ENCODE assay signal across 25 mouse cellular contexts in the genomic region with DNA sequence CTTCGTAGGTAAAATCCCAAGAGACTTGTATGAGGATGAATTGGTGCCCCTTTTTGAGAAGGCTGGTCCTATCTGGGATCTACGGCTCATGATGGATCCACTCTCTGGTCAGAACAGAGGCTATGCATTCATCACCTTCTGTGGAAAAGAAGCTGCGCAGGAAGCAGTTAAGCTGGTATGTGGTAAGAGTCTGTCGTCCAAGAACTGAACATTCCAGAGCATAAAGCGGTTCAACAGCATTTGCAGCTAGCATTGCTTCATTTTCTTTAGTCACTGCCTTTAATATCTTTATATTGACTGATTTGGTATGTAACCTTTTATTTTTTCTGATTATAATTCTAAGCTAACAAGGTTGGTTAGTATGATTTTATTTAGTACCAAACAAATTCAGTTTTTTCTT. TPM values are rescaled to one million over a fixed set of nuclear protein-coding genes. Genes with fewer than 3 reads are reported as not detected.
A peak's percentile ranks its signal among the peaks of the same experiment; 100 is the strongest.
DNase-seq lines count a peak whose midpoint lies in the region; ATAC-seq and TF ChIP-seq lines count a peak whose summit lies in the region.
"Had no signal": no experiment of that assay in that cellular context is flagged by ENCODE, and none has a peak within 500 bp of the region (broad histone marks: within the 10 kb centered on the region; RNA-seq: fewer than 3 reads in every experiment).

No protein-coding gene starts in this region.

- H3K27me3 ChIP-seq in heart, embryonic 13.5 days (replicated peaks), result no peaks in the 10 kb centered on the region
- H3K27me3 ChIP-seq in heart, embryonic 16.5 days (ENCODE audit: control insufficient read depth, insufficient read depth, low read length), result no peaks in the 10 kb centered on the region
- H3K27me3 ChIP-seq: CH12.LX; embryonic facial prominence, embryonic 13.5 days; embryonic facial prominence, embryonic 15.5 days; forebrain, embryonic 13.5 days; forebrain, embryonic 15.5 days; Patski had no signal

- TF ChIP-seq POLR2A in embryonic fibroblast, embryonic 13.5 days (IDR thresholded peaks at IDR 0.05; ENCODE audit: low read depth, low read length), result no peak

- no peak for TF ChIP-seq CTCF in embryonic fibroblast, embryonic 13.5 days (IDR thresholded peaks at IDR 0.05; ENCODE audit: borderline replicate concordance, insufficient read depth, low read length)

- peaks cover 79% of the 10 kb centered on the region for H3K36me3 ChIP-seq in heart, embryonic 13.5 days
- peaks cover 25% of the 10 kb centered on the region for H3K36me3 ChIP-seq in heart, embryonic 16.5 days (ENCODE audit: control insufficient read depth, insufficient read depth)

- 64% methylated on average over 5 of the region's 5 CpGs for WGBS in heart, embryonic 13.5 days
- 62% methylated on average over 5 of the region's 5 CpGs for WGBS in heart, embryonic 16.5 days

- H3K4me2 ChIP-seq in heart, embryonic 13.5 days, result no peak overlapping the region
- H3K4me2 ChIP-seq in heart, embryonic 16.5 days (ENCODE audit: low read depth, low read length), result no peak overlapping the region
- H3K4me2 ChIP-seq: embryonic facial prominence, embryonic 13.5 days; embryonic facial prominence, embryonic 15.5 days; forebrain, embryonic 13.5 days; forebrain, embryonic 15.5 days had no signal

- H3K9me3 ChIP-seq in heart, embryonic 13.5 days, result no peaks in the 10 kb centered on the region
- H3K9me3 ChIP-seq in heart, embryonic 16.5 days (replicated peaks; ENCODE audit: control insufficient read depth, low read length), result no peaks in the 10 kb centered on the region
- H3K9me3 ChIP-seq: embryonic facial prominence, embryonic 13.5 days; embryonic facial prominence, embryonic 15.5 days; forebrain, embryonic 13.5 days; forebrain, embryonic 15.5 days; G1E had no signal

- H3K9ac ChIP-seq in heart, embryonic 13.5 days, result no peak overlapping the region
- H3K9ac ChIP-seq in heart, embryonic 16.5 days (ENCODE audit: low read length), result no peak overlapping the region
- H3K9ac ChIP-seq: embryonic facial prominence, embryonic 13.5 days; embryonic facial prominence, embryonic 15.5 days; forebrain, embryonic 15.5 days; forebrain, postnatal 0 days had no signal

- no peak overlapping the region for H3K4me3 ChIP-seq in heart, embryonic 13.5 days
- no peak overlapping the region for H3K4me3 ChIP-seq in heart, embryonic 16.5 days (ENCODE audit: low read length)
- no peak overlapping the region for H3K4me3 ChIP-seq in embryonic fibroblast, embryonic 13.5 days (ENCODE audit: insufficient read depth, low read length)
- H3K4me3 ChIP-seq: embryonic facial prominence, embryonic 13.5 days; embryonic facial prominence, embryonic 15.5 days; forebrain, embryonic 13.5 days; forebrain, embryonic 15.5 days had no signal

- H3K4me1 ChIP-seq in heart, embryonic 13.5 days, result peaks cover 14% of the 10 kb centered on the region
- H3K4me1 ChIP-seq in heart, embryonic 16.5 days (ENCODE audit: control insufficient read depth, insufficient read depth, low read length), result no peaks in the 10 kb centered on the region; the same call in 1 of the 2 replicates
- peaks cover 2% of the 10 kb centered on the region; the same call in 1 of the 2 replicates for H3K4me1 ChIP-seq in embryonic fibroblast, embryonic 13.5 days (ENCODE audit: control insufficient read depth, insufficient read depth, low read length)
- H3K4me1 ChIP-seq: embryonic facial prominence, embryonic 13.5 days; embryonic facial prominence, embryonic 15.5 days; forebrain, embryonic 13.5 days; forebrain, embryonic 15.5 days had no signal

- no peak for DNase-seq in heart, postnatal 14 days
- no peak for DNase-seq in heart, postnatal 10 days
- DNase-seq: adrenal gland, adult 8-10 months; adrenal gland, postnatal 14 days; adrenal gland, postnatal 36 days; B cell, adult 2 months; cerebellum, adult 11-12 months; cerebellum, adult 2 months; cerebellum, adult 9-10 months; cerebellum, postnatal 14 days; cerebellum, postnatal 36 days; embryo, embryonic 11 days; forebrain, postnatal 0 days had no signal

- no peak for ATAC-seq in heart, embryonic 13.5 days (ENCODE audit: extremely low read depth, insufficient number of reproducible peaks, low FRiP score, low TSS enrichment)
- no peak; the same call in 1 of the 2 replicates for ATAC-seq in heart, embryonic 16.5 days (replicated peaks; ENCODE audit: extremely low read depth, insufficient read depth, low FRiP score)
- ATAC-seq: activated CD4-positive, CD25-positive, alpha-beta regulatory T cell, adult 4 months; CD4-positive, CD25-positive, alpha-beta regulatory T cell, adult 4 months; forebrain, embryonic 13.5 days; forebrain, embryonic 15.5 days; forebrain, postnatal 0 days; Patski had no signal

- H3K27ac ChIP-seq in heart, embryonic 13.5 days (replicated peaks), result 0 out of 2 replicates have a peak overlapping the region, but pooled peaks have one; percentile 1
- peak overlapping the region; percentile 10; the same call in 1 of the 2 replicates for H3K27ac ChIP-seq in heart, embryonic 16.5 days (ENCODE audit: low read length)
- peak overlapping the region; percentile 40; the same call in 1 of the 2 replicates for H3K27ac ChIP-seq in embryonic fibroblast, embryonic 13.5 days (ENCODE audit: insufficient read depth, low read length)
- H3K27ac ChIP-seq: embryonic facial prominence, embryonic 13.5 days; embryonic facial prominence, embryonic 15.5 days; forebrain, embryonic 13.5 days; forebrain, embryonic 15.5 days had no signal

- intact Hi-C loops in heart, postnatal 14 days (cut with DNase I), result no loop called here
- intact Hi-C loops in heart, postnatal 10 days (cut with DNase I), result no loop called here

RNA-seq across cellular contexts. Expression of a gene that starts 16.5 kb away (rescaled TPM):
- 109 and 116 TPM in 2 replicates for polyA plus RNA-seq in heart, embryonic 13.5 days (2015; fragmentation: Nextera tagmentation; extraction: Ambion mirVana)
- total RNA-seq in heart, postnatal 14 days (2021), result 10 to 100 TPM; 47.8 to 51.5 TPM
- 95.6 and 95.8 TPM in 2 replicates for polyA plus RNA-seq in heart, embryonic 16.5 days (2015; fragmentation: Nextera tagmentation; extraction: Ambion mirVana)
- 10 to 100 TPM; 70.8 to 74.4 TPM for total RNA-seq in heart, postnatal 10 days (2021)
- 88.0 and 105 TPM in 2 replicates for polyA plus RNA-seq in embryonic fibroblast, embryonic 13.5 days (2011; ENCODE audit: insufficient read length, low read depth, missing spikeins)

RNA-seq across cellular contexts. Expression of a gene that starts 42.8 kb away (rescaled TPM):
- 18.3 and 19.7 TPM in 2 replicates for polyA plus RNA-seq in heart, embryonic 13.5 days (2015; fragmentation: Nextera tagmentation; extraction: Ambion mirVana)
- total RNA-seq in heart, postnatal 14 days (2021), result 10 to 100 TPM; 56.1 to 64.2 TPM
- 20.0 and 22.0 TPM in 2 replicates for polyA plus RNA-seq in heart, embryonic 16.5 days (2015; fragmentation: Nextera tagmentation; extraction: Ambion mirVana)
- total RNA-seq in heart, postnatal 10 days (2021), result 10 to 100 TPM; 60.5 to 70.1 TPM
- polyA plus RNA-seq in embryonic fibroblast, embryonic 13.5 days (2011; ENCODE audit: insufficient read length, low read depth, missing spikeins), result 22.4 and 23.2 TPM in 2 replicates
